Mouse (Mus musculus) left cerebral cortex, adult 2 months (tissue): ENCODE data around the gene Gm49383. TPM values are rescaled to one million over a fixed set of nuclear protein-coding genes. Genes with fewer than 3 reads are reported as not detected.

Source experiments
- DNase-seq, 2 experiments: peaks; one replicate each; pipeline ENCODE4 v3.0.0; 2021 to 2022; ENCODE audit warnings: low spot score in 2 of 2, mixed read lengths in 1 of 2; ENCODE audit errors: extremely low spot score in 1 of 2
- H3K27ac ChIP-seq: fragments of 200-600 bp; 2 replicates; pipeline ENCODE4 v1.8.1; 2022
- H3K4me3 ChIP-seq: fragments of 200-600 bp; 2 replicates; pipeline ENCODE4 v1.8.1; 2022
- CTCF ChIP-seq: fragments of 200-600 bp; IDR thresholded peaks from 2 replicates; pipeline ENCODE4 v1.8.1; 2022; ENCODE audit warnings: antibody characterized with exemption, mild to moderate bottlenecking, moderate library complexity
- intact Hi-C: fragments of 180-260 bp; cut with DNase I; formaldehyde crosslinking; loops from one replicate; pipeline ENCODE4 v1.15.1; 2025
- total RNA-seq, 2 experiments: library from RNA; stranded (reverse); gene quantifications; 2 replicates each; pipeline ENCODE4 v1.2.3; 2021

Gm49383 gene
- total RNA-seq, 2 experiments from 2014 or later = 4.8 to 6.1 TPM

DNA sequence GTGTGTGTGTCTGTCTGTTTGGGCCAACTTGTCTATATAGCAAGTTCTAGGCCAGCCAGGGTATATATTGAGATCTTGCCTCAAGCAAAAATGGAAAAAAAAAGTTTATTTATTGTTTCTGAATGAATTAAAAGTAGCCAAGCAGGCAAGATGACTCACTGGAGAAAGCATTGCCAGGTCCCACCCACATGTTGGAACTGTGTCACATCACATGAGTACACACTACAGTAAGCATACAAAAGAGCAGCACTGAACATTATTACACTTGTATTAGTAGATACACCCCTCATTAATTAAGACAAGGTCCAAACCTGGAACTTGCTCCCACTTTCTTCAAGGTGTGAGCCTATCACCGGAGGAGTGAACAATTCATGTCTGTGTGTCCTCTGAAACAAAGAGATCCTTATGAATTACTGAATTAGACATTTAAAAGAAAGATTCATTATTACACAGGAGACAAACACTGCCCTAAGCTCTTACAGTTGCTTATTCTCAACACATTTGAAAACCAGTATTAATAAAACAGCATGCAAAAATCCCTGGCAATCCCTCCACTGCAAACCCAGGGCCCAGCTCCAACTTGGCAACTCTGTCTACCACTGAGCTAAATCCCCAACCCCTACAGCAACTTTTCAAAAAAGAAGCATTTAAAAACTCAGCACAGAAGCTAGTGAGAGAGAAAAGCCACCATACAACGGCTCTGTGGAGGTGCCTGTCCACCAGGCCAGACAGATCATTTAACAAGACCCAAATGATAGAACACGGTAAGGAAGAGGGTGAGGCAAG is 18.3 kb upstream of the Gm49383 start:
- TF ChIP-seq CTCF = no peak
- peak; percentile 28 to 38 for DNase-seq
- intact Hi-C loops = no loop called here
- no peak overlapping the region for H3K4me3 ChIP-seq
- no peak overlapping the region for H3K27ac ChIP-seq

DNA sequence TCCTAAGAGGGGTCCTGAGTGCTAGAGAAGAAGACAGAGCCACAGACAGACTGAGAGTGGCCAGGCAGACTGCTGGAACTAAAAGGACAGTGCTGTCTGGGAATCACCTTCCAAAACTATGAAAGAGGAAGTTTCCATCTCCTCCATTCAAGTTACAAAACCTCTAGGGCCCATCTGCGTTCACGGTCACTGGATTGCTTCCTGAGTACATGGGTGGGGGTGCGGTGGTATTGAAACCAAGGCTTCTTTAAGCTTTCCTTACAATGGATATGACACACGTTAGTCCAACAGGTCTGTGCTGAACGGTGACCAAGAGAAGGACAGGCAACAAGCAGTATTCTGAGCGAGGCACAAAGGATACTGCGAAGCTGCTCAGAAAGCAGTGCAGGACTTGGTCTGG is 17.5 kb upstream of the Gm49383 start:
- H3K27ac ChIP-seq = no peak overlapping the region
- H3K4me3 ChIP-seq = no peak overlapping the region
- DNase-seq = no peak
- no peak for TF ChIP-seq CTCF
- intact Hi-C loops = no loop called here

DNA sequence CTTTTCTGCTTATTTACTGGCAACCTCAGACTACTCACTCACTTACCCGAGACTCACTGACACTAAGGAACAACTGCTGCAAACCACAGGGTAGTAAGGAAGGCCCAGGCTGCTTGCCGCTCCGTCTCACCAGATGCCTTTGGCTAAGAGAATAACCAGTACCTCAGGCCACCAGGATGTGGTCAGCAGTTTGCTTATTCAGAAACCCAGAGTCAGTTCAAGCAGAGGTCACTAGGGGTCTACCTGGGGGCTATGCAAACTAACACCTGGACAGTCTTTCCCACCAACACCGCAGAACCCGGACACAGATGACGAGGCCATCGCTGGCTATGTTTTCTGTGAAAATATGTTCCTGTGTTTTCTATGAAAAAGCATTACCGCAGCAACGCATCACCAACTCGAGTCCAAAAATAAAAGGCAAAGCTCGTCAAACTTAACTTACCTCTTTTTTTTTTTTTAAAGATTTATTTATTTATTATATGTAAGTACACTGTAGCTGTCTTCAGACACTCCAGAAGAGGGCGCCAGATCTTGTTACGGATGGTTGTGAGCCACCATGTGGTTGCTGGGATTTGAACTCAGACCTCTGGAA is 16.4 kb upstream of the Gm49383 start:
- no peak for DNase-seq
- Histone ChIP-seq H3K4me3 (no peak overlapping the region), H3K27ac (no peak overlapping the region)
- TF ChIP-seq CTCF = no peak; the same call in 1 of the 2 replicates
- intact Hi-C loops = no loop called here

DNA sequence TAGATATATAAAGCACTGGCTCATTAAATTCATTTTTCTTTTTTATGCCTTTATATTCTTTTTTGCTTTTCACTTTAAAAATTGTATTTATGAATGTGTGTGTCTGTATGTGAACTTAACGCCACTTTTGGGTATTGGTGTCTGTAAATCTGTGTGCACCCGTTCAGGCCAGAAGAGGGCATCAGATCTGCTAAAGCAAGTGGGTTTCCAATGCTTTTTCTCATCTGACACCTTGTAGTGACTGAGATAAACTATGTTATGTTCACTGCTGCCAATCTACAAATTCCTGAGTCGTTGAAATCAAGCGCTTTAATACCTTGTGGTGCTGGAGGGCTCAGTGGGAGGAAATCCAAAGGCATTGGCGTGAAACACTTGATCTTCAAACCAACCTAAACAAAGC is 14.2 kb upstream of the Gm49383 start:
- H3K4me3 ChIP-seq = no peak overlapping the region
- H3K27ac ChIP-seq = no peak overlapping the region
- no peak for DNase-seq
- intact Hi-C loops = no loop called here
- TF ChIP-seq CTCF = peak; percentile 43

DNA sequence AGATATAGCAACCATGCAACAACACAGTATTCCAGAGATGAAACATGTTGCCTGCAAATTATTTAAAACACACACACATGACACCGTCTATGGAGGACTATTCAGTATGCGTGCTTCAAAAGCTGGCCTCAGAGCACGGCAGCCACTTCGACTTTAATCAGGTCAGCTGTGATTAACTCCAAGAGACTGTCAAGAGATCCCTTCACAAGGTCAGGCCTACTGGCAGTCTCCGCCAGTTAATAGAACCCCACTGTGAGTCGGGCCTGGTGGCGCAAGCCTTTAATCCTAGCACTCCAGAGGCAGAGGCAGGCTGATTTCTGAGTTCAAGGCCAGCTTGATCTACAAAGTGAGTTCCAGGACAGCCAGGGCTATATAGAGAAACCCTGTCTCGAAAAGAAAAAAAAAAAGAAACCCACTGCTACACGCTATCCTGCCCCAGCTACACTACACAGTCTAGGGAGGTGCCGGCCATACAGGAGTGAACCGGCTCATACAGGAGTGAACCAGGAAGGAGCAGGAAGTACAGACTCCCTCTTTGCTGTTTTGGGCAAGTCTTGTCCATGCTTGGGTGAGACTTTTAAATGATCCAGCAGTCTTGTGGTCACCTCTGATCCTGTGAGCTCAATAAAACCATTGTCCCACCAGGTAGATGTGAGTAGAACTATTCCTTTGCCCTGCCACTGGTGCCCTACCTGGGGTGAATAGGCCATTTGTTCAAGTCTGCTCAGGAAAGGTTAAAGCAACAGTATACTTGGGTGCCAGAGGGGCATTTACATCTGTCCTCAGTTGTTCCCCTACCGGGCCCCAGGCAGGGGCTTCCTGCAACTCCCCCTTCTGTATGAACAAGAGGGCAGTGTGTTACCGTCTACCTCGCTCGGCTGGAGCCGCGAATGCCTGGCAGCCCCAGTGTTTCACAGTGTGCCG is 13.4 kb upstream of the Gm49383 start:
- intact Hi-C loops = no loop called here
- Histone ChIP-seq H3K27ac (no peak overlapping the region), H3K4me3 (no peak overlapping the region)
- DNase-seq = no peak
- no peak for TF ChIP-seq CTCF

DNA sequence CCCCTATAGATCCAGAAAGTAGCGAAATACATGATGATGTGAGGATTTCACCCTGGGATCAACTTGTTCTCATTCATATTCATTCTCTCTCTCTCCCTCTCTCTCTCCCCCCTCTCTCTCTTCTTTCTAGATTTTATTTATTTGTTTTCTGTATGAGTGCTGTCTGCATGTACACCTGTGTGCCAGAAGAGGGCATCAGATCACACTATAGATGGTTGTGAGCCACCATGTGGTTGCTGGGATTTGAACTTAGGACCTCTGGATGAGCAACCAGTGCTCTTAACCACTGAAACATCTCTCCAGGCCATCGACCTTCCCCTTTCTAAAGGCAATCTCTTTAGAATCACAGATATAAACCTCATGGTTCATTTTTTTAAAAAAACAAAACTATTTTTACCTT is 11.6 kb upstream of the Gm49383 start:
- DNase-seq = no peak
- Histone ChIP-seq H3K27ac (no peak overlapping the region), H3K4me3 (no peak overlapping the region)
- TF ChIP-seq CTCF = no peak; the same call in 1 of the 2 replicates
- intact Hi-C loops = no loop called here

DNA sequence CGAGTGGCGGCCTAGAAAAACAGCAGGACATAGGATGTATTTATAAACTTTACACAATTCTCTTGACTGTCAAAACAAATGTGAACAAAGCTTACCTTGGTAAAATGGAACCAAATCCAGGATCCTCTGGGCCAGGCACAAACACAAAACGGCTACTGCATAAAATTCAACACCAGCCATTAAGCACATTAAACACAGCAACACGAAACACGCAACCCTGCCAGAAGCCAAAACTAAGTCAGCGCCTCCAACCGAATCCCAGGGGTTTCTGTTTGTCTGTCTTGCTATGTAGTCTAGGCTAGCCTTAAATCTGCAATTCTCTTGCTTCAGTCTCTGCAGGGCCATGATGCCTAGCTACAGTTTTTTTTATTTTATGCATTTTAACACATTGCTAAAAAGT is 11.0 kb upstream of the Gm49383 start:
- DNase-seq = no peak
- no peak overlapping the region for H3K27ac ChIP-seq
- TF ChIP-seq CTCF = no peak
- H3K4me3 ChIP-seq = no peak overlapping the region
- intact Hi-C loops = no loop called here

DNA sequence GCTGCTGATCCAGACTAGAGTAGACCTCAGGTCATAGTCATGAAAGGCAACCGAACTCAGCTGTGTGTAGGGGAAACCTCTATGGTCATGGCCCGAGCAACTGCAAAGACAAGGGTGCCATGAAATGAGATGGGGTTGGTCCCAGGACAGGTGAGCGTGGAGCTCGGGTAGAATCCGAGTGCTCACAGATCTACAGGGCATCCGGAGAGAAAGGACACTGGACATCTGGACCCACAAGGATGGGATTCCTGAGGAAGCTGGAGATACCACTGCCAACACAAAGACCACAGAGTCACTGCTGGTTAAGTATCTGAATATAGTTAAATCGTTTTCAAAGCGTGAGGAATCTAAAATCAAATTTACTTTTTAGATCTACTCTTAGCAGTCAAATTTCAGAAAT is 10.5 kb upstream of the Gm49383 start:
- intact Hi-C loops = no loop called here
- Histone ChIP-seq H3K27ac (no peak overlapping the region), H3K4me3 (no peak overlapping the region)
- no peak for DNase-seq
- no peak for TF ChIP-seq CTCF

DNA sequence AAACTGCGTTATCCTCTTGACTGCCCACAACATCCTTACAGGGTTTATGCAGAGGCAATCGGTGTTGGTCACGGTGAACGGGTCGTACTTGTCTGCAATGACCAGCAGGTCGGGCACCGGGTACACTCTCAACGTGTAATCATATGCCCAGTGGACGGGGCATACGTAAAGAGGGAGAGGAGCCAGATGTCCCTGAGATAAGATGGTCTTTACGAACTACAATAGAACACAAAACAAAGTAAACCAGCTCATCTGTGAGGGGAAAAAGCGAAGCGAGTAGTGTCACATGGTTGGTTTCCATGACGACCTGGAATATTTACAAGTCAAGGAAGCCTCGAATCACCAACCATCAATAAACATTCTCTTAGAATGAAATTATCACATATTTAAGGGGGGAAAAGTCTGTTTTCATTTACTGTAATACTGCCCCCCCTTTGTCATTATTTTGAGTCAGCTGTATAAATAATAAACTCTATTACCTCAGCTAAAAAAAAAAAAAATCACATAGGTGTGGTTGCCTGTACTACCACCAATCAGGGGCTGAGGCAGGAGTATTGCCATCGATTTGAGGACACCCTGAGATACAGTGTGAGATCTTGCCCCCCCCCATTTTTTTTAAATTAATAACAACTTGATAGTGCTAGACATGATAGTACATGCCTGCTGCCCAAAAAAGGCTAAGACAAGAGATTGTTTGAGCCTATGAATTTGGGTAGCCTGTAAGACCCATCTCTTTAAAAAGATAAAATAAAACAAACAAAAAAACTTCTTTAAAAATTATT is 7.3 kb upstream of the Gm49383 start, which contains the start of gene Gm49384:
Gene Gm49384, minus strand, starts transcription at position 216 of the 782 bp plus-strand sequence.
- no peak for DNase-seq
- no peak for TF ChIP-seq CTCF
- intact Hi-C loops = no loop called here
- no peak within 1 kb of the TSS for H3K4me3 ChIP-seq
- H3K27ac ChIP-seq = no peak within 1 kb of the TSS

DNA sequence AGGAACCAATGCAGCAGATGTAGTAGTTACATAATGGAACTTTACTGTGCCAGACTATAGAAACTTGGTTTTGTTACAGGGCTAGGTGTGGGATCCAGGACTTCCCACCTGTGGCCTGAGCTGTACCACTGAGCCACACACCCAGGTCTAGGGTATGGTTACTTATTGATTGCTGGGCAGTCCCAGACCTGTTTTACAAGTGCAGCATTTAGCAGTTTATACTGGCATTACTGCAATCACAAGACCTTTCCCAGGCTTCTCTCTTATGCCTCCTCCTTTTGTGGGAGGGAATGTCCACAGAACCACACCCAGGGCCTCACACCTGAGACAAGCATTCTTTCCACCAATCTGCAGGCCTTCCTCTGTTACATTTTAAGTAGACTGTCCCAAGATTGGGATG is 2.1 kb upstream of the Gm49383 start:
- DNase-seq = no peak
- intact Hi-C loops = loop anchor here (5.0 kb wide), 1 partner anchor 43 kb away; the partner anchor contains the start of gene Klhdc1
- H3K4me3 ChIP-seq = no peak overlapping the region
- no peak overlapping the region for H3K27ac ChIP-seq
- no peak for TF ChIP-seq CTCF

DNA sequence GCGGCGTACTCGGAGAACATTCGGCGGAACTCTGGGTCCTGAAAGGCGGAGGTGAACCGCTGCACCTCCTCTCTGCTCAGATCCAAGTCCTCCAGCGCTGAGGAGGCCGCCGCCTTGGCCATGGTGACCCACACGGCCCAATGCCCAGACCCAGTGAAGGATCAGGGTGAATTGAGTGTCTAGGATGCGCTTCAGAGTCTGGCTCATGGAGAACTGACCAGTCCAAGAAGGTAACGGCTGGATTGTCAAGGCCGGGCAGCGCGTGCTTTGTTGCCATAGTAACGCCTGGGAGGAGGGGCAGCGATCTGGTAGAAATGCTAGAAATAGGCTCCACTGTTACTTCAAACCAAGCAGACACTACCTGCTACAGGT is 1.2 kb upstream of the Gm49383 start, which contains the start of gene Dnaaf2:
Gene Dnaaf2, minus strand, starts transcription at position 266 of the 372 bp plus-strand sequence.
- intact Hi-C loops = loop anchor here (5.0 kb wide), 1 partner anchor 44 kb away; the partner anchor contains the start of gene Klhdc1
- DNase-seq = peak in 1 of 2 experiments; percentile 66
- Histone ChIP-seq H3K27ac (peak within 1 kb of the TSS; percentile 96), H3K4me3 (peak within 1 kb of the TSS; percentile 93)
- no peak for TF ChIP-seq CTCF
